Mouse (Mus musculus) kidney, postnatal 4 days (tissue): ENCODE data around the gene Arhgap29.

Experiments
- DNase-seq, 2 experiments: peaks; one replicate each; pipeline ENCODE4 v3.0.0; 2021; ENCODE audit warnings: mixed read lengths in 2 of 2

Arhgap29 gene

DNA sequence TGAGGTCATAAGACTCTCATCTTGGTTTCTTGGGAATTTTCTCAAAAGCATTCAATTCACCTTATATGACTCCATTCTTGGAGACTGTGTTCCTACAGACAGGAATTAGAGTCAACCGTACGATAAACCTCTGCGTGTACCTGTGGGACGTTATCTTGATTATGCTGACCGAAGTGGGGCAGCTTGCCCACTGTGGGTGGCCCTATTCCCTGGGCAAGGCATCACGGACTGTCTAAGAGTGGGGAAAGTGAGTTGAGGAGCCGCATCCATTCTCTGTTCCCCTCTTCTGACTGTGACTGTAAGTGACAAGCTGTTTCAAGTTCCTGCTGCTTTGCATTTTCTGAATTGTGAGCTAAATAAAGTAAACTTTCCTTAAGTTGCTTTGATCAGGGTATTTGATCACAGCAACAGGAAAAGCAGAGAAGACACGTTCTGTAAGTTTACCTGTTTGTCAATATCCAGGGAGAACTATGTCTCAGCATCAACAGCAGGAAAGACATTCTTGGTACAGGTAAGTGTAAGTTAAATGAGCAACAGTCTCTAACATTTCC lies at the start of gene Arhgap29:
TSS of gene Arhgap29 (plus strand) at position 501 of the 551 bp plus-strand sequence.
- no peak for DNase-seq

DNA sequence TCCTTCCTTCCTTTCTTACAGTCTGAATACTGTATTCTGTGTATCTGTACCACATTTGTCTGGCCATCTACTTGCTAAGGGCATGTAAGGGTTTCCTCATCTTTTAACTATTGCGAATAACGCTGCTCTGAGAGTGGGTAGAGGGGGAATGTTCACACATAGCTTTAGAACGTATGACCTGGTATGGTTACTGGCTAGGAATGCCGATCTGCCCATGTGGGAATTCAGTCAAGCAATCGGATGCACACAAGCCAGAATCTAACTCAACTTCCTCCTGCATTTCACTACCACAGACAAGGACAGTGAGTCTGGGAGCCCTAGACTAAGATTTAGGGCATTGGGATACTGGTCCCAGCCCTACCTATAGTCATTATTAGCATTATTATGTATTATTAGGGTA lies 49.6 kb upstream of the Arhgap29 start:
- DNase-seq = no peak

DNA sequence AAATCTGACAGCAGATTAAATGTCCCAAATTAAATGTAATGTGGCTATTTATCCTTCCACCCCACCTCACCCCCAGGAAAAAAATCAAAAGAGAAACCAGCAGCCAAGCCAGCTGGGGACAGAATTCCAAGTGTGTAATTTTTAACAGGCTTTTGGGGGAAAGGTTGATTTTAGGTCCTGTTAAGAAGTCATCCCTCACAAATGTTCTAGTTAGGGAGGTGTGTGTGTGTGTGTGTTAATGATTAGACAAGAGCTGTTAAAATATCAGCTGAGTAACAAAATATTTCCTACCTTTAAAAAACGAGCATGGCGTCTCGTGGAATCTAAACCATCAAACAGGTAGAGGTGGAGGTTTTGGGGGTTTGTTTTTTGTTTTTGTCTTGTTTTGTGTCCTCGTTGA lies 49.1 kb upstream of the Arhgap29 start:
- peak; percentile 40 to 43 for DNase-seq

DNA sequence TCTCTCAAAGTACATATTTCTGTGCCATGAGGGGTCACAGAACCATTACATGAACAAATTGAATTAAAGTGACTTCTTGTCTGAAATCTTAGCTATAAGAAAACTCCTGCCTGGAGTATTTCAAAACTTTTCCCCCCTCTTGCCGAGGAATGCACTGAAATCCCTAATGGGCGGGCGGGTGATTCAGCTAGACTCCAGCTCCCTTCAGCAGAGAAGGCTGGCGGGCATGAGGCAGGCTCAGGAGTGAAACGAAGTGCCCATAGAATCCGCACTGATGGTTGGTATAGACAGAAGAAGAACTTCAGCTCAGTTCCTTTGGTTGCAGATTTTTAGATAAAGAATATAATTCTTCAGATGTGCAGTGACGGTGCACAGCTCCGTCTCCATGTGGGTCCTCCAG lies 48.6 kb upstream of the Arhgap29 start:
- DNase-seq = peak; percentile 39 to 58

DNA sequence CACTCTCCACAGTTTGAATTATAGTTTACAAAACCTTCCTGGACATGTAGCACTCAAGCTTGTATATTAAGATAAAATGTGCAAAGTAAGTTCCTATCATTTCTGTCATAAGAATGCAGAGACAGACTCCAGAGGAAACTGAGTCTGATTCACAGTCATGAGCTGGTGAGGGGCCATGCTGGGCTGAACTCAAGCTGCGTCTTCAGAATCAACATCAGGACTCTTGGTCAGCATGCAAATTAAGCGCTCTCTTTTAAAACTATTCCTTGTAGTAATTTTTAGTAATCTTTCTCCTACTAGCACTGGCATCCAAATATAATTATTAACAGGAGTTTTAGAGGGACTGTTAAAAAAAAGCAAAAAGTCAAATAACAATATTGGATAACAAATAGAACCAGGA lies 47.9 kb upstream of the Arhgap29 start:
- no peak for DNase-seq

DNA sequence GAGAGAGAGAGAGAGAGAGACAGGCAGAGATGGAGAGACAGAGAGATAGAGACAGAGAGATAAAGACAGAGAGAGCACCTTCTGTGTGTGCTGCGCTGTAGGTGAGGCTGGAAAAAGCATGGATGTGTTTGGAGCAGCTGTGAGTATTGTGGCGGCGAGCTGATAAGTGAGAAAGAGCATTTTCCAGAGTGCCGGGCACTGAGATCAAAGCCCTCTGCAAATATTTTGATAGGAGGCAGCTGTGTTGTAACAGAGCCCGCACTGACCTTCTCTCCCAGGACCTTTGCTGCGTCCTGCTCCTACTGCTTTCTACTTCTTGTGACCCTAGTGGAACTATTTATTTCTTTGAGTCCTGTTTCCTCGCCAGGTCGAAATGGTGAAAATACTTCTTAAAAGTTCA lies 45.7 kb upstream of the Arhgap29 start:
- no peak for DNase-seq

DNA sequence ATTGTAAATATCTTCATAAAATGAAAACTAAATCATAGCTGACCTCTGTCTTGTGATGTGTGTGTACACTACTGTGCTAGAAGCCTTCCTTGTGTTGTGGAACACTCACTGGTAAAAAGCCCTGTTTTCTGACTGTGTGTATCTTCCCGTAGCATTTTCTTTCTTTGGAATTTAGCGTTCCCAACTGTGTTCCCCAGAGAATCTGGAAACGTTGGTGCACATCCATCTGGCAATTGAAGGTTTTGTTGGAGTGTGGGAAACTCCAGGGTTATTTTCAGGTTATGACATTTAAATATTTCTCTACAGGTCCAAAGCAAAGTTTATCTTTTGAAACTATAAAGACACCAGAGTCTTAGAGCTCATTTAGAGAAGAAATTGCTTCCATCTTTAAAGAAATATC lies 43.2 kb upstream of the Arhgap29 start:
- no peak for DNase-seq

DNA sequence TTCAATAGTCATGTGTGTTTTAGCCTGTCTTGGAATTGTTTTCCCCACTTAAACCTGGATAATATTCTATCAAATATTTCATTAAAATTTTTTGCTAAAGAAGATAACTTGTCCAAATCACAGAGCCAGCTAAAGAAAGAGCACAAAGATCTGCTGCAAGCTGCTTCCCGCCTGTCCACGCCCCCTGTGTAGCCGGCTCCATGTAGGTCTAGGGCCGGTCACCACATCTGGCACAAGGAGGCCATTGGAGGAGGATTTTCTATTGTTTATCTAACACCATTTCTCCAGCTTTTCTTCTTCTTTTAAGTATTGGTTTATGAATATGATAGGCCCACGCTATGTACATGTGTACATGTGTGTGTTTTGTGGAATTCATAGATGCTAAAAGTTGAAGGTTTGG lies 38.9 kb upstream of the Arhgap29 start:
- DNase-seq = no peak

DNA sequence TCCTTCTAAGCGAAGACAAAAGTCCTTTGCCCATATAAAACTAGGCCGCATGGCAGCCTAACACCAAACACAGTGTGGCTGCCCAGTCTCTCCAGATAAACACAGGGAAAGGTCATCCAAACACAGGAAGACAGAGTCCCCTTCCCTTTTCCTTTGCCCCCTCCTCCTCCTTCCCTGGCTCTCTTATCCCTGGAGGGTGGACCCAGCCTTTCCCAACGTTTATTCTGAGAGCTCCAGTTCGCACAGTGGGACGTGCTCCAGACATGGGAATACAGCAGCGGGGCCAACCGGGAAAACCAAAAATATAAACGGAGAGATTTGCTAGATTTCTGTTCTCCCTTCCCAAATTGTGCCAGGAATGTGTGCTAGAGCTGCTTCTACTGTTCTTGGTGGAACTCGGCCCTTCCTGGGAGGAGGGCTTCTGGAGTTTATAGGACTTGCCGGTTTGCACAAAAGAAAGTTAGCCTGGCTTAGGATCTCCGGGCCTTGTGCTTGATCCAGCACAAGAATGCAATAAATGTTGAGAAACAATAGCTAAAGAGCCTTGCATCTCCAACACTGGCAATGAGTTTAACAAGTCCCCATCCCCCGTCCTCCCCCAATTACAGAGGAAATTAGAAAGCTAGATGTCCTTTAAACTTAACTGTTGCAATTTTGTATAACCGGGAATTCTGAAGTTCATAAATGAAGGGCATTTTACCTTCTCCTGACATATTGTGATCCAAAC lies 37.7 kb upstream of the Arhgap29 start:
- DNase-seq = peak; percentile 31 to 55

DNA sequence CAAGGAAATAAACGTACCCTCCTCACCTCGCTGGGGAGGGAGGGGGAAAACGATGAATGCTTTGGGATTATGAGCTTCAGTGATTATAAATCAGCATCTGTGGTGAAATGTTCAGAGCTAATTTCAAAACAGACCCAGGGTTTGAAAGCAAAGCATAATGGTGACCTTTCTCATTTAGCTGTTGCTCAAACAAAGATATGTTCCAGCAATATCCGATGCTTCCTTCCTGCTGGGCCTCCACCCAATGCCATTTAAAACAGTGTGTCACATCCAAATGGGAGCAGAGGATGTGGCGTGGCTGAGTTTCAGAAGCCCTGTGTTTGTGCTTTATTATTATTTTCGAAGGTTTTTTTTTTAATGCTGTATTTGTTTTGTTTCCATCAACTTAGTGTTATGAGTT lies 37.1 kb upstream of the Arhgap29 start:
- peak; percentile 32 to 59 for DNase-seq

DNA sequence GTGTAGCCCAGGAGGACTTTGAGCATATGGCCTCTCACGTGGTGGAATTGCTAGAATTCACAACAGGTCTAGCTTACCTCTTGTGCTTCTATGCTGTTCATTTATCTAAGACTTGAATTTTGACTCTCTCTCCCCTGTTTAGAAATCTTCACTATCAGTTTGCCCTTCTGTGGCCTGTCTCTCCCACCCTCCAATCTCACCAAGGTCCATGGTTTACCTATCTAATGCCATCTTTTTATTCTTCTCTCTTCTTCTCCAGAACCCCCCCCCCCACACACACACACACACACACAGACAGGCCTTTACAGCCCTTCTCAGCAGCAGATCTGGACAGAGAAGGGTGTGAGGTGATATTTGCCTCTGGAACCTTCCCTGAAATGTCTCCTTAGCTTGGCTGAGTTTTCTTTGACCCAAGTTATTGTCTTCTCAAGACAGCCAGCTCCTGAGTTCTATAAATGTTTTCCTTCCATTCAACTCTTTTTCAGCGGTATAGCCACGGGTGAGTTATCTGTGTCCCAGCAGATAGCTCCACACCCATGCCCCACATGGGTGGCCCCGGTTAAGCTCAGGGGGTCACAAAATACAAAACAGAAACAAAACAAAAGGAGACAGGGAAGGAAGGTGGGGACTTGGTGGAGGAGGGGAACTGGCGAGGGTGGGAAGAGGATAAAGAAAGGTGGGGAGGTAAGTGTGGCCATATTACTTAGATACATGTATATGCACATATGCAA lies 35.4 kb upstream of the Arhgap29 start:
- no peak for DNase-seq

DNA sequence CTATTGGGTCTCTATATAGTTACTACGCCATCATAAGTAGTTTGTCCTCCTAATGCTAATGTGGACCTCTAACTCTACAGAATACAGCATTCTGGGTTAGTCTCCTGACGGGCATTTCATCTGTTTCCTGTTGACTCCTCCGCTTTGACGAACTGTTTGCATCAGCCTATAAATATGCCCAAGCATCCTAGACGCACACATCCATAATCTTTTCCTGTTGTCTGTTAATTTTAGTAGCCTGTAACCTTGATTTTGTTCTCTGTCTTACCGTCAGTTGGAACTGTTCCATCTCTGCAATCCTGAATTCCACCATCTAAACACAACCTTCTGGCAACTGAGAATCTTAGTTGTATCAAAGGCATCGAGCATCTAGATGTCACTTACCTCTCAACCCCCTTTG lies 34.7 kb upstream of the Arhgap29 start:
- DNase-seq = no peak

DNA sequence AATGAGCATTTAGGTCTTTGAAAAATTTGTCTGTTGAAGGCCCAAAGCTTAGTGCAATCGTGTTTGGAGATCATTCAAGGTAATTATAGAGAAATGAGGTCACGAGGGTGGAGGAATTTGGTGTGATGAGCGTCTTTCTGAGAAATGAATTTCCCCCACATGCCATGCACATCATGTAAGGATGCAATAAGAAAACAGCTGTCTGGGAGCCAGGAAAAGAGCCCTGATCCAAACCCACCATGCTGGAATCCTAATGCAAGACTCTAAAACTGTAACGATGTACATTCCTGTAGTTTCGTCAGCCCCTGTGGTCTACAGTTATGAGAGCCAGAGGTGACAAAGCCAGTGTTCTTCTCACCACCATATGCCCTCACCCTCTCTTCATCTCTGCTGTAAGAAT lies 32.4 kb upstream of the Arhgap29 start:
- DNase-seq = no peak

DNA sequence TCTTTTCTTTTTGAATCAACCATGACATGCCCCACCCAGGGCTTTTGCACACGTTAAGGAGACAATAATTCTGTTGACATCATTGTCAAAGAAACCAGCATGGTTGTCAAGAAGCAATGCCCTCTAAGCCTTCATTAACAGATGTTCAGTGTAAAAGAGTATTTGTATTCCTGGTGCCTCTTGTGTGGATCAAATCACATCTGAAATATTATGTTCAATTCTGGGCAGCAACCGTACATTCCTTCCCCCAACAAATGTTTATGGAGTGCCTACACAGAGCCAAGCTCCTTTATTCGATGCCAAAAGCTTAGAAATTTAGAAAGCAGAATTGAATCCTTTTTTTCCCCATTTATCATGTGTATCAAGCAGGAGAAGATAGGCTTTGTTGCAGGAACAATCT lies 31.6 kb upstream of the Arhgap29 start:
- no peak for DNase-seq

DNA sequence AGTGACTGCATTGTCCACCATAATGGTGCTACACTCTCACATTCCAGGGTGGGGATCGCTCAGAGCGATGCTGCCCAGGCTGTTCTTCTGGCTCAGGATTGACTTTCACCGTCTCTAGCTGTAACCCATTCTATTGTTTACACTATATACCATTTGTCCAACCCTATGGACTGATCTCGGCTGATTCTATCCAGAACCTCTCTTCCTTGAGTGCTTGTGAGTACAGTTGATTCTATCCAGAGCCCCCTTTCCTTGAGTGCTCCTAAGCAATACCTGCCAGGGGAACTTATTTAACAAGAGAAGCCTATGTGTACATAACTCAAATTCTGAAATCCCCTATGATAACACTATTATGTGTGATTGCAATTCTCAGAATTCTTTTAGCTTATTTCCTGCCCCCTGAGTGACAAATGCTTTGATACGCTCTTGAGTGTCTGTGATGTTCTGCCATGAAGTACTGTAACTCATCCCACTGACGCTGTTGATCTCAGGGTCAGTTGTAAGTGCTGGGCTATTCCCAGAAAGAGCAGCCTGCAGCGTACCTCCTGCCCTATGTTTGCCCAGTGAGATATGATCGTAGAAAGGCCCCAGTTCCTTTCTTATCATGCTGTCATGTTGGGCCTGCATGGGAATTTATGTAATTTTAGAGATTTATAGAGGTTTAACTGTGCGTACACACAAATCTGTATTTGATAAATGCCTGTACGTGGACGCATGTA lies 27.4 kb upstream of the Arhgap29 start:
- DNase-seq = no peak

DNA sequence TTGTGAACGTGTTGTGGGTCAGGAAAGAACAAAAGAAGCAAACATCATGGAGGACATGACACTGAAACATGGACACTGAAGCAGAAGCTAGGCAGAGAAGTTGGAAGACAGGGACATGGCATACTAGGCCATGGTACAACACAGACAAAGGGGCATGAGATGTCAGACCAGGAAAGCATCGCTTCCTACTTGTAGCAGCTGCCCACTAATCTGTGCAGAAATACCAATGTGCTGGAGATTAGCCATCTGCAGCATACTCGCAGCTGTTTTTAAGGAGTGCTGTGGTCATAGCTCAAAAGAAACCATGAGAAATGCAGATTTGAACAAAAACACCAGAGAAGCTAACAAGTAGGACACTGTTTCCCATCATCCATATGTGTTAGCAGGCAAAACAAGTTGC lies 24.7 kb upstream of the Arhgap29 start:
- DNase-seq = no peak

DNA sequence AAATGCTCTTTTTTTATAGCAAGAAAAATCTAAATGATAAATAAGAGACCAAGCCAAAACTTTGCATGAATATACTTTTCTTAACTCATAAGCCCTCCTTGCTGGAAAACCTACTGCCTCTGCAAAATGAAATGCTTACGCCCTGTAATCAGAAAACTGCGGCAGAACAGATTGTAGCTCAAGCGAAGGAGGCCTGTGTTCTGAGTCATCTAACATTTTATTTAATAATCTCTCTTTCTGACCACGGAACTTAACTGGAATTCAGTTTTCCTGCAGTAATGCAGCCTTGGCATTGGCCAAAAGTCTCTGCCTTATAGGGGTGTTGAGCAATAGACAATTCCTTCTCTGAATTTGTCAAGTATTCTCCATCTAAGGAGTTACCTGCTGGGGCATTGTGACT lies 19.5 kb upstream of the Arhgap29 start:
- no peak for DNase-seq

DNA sequence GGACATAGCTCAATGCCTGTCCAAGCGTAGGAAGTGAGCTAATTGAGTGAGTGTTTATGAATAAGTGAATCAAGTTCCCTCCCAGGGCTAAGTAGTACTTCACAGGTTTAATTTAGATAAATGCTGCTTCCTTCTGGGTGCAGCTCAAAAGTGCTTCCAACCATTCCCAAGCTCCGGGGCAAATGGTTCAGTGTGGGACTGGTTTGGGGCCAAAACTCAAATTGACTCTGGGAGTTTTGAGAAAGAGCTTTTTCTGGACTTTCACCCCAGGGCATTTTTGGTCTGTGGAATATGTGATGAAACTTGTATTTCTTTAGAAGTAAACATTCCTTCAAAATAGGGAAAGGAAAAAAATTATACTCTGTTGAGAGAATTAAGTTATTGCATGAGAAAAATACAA lies 16.1 kb upstream of the Arhgap29 start:
- DNase-seq = no peak

DNA sequence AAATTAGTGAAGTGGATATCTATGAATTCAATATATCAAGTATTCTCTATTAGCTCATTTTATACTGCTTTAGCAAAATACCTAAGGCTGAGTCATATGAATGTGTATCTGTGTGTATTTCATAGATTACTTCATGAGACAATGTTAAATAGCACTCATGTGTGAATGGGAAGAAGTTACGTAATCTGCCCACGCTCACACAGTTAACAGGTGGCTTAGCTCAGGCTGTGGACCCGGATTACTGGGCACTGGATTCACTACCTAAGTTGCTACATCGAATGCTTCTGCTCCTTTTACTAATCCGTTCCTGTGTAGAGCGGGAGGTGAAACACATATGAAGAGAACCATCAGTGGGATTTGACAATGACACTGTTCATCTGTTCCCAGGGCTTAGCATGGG lies 15.3 kb upstream of the Arhgap29 start:
- DNase-seq = no peak

DNA sequence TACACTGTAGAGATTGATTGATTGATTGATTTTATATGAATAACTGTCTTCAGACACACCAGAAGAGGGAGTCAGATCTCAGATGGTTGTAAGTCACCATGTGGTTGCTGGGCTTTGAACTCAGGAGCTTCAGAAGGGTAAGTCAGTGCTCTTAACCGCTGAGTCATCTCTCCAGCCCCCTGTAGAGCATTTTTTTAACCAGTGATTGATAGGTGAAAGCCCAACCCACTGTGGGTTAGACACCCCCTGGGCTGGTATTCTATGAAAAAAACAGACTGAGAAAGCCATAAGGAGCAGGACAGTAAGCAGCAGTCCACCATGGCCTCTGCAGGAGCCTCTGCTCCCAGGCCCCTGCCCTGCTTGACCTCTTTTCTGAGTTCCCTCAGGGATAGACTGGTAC lies 12.7 kb upstream of the Arhgap29 start:
- DNase-seq = no peak

DNA sequence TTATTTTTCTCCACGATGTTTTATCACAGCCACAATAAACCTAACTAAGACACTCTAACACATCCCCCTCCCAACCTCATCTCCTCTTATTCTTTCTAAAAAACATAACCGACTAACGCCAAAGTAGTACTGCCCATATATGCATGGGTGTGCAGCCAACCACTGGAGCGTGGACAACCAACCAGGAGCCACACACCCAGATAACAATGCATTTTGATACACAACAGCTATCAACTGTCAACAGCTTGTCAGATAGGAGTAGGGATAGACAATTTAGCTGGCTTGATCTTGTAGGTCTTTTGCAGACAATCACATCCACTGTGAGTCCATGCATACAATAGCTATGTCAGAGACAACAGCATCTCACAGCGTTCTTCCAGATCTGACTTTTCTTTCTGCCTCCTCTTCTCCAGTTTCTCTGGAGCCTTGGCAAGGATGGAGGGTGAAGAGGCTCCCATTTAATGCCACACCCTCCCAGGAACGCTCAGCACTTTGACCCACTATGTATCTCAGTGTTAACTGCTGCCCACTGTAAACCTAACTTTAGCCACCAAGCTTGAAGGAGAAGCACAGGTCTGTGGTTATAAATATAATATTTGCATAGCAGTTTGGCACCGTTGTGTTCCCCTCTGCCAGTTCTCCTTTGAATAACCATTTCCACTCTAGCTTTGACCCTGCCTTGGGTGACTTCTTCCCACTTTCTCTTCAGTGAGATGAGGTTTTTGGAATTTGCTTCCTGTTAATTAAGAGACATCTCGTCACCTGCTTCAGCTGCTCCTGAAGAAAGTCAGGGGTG lies 12.0 kb upstream of the Arhgap29 start:
- DNase-seq = no peak

DNA sequence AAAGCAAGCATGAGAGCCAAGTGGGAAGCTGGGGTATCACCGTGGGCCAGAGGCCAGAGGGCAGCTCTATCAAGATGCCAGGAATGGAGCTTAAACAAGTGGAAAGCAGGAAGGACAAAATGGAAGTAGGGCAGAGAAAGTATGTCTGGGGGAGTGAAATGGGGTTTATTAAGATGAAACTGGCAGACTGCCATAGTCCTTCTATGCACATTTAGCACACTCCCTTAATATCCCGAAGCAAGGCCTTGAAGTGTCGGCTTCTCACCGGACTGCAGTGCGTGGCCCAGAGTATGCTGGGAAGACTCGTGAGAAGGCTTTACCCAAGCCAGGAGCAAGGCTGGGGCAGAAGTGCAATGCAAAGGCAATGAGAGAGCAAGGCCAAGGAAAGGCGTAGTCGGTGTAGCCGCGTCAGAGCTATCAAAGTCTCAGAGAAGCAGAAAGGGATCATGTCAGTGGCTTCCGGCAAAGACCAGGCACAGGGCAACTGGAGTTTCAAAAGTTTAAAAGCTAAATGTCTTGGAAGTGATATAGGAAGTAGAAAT lies 11.1 kb upstream of the Arhgap29 start:
- peak in 1 of 2 experiments; percentile 11 for DNase-seq

DNA sequence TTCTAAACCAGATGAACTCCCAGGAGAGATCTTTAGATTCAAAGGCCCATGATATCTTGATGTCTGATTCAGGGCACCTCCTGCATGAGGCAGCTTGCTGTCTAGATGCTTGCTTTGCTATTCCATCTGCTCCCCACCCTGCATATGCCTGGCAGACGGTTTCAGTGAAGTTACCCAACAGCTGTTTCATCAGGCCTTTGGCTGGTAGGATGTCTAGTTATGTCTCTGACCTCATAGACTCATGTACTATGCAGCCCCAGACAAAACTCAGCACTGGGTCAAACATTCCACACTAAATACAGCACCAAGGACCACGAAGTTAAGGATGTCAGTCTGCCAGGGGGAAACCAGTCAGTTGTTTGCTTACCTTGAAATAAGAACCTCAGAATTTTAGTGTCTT lies 6.4 kb upstream of the Arhgap29 start:
- no peak for DNase-seq
